Mouse (Mus musculus) heart, postnatal 0 days (tissue): ENCODE results near the gene Cyp1a2.

Source experiments
- CTCF ChIP-seq: IDR thresholded peaks from 2 replicates; pipeline ENCODE4 v1.5.1; 2016; ENCODE audit warnings: antibody characterized with exemption, control low read depth, low read depth
- EP300 ChIP-seq: IDR thresholded peaks from 2 replicates; pipeline ENCODE4 v1.6.1; 2016; ENCODE audit warnings: antibody characterized with exemption, low read depth

- TF ChIP-seq CTCF (no peak), EP300 (no peak)
Observed at GRCm38 (mm10) chr9:57681411-57681810, 2.1 kb downstream of the Cyp1a2 start.
